Mouse (Mus musculus) ES-Bruce4 (cell line): ENCODE measurements around the gene Phlda2. TPM values are rescaled to one million over a fixed set of nuclear protein-coding genes. Genes with fewer than 3 reads are reported as not detected.
A peak's percentile ranks its signal among the peaks of the same experiment; 100 is the strongest.

Experiments
- H3K27ac ChIP-seq: 2 replicates; pipeline ENCODE4 v1.5.1; 2012; ENCODE audit warnings: low read length, inconsistent platforms; ENCODE audit not compliant: insufficient read depth
- H3K27me3 ChIP-seq: 2 replicates; pipeline ENCODE4 v1.6.1; 2012; ENCODE audit warnings: mild to moderate bottlenecking, low read length, inconsistent platforms; ENCODE audit not compliant: control insufficient read depth, poor library complexity, insufficient read depth, severe bottlenecking
- H3K36me3 ChIP-seq: 2 replicates; pipeline ENCODE4 v1.6.1; 2012; ENCODE audit warnings: inconsistent platforms, mild to moderate bottlenecking, low read length, moderate library complexity; ENCODE audit not compliant: control insufficient read depth, poor library complexity, insufficient read depth, severe bottlenecking
- H3K4me1 ChIP-seq: one replicate; pipeline ENCODE4 v1.8.1; 2011; ENCODE audit warnings: low read length; ENCODE audit not compliant: control insufficient read depth, insufficient read depth
- H3K4me3 ChIP-seq: 2 replicates; pipeline ENCODE4 v1.5.1; 2011; ENCODE audit warnings: low read depth, mild to moderate bottlenecking, low read length
- H3K9ac ChIP-seq: 2 replicates; pipeline ENCODE4 v1.6.1; 2012; ENCODE audit warnings: low read depth, mild to moderate bottlenecking, inconsistent platforms; ENCODE audit not compliant: poor library complexity, severe bottlenecking
- H3K9me3 ChIP-seq: replicated peaks from 2 replicates; pipeline ENCODE4 v1.6.1; 2012; ENCODE audit warnings: mild to moderate bottlenecking, low read length, inconsistent platforms; ENCODE audit not compliant: control insufficient read depth, poor library complexity, insufficient read depth, severe bottlenecking
- CTCF ChIP-seq: IDR thresholded peaks from one replicate; pipeline ENCODE4 v1.8.1; 2011; ENCODE audit warnings: low read depth, low read length
- EP300 ChIP-seq: IDR thresholded peaks from 2 replicates; pipeline ENCODE4 v1.6.1; 2011; ENCODE audit warnings: low read depth, low read length; ENCODE audit not compliant: insufficient read depth
- POLR2A ChIP-seq: IDR thresholded peaks from one replicate; pipeline ENCODE4 v1.8.1; 2011; ENCODE audit warnings: low read length; ENCODE audit not compliant: insufficient read depth
- polyA plus RNA-seq: library from polyadenylated mRNA; stranded (reverse); fragments of >200 nt; gene quantifications from 2 replicates; pipeline ENCODE4 v1.2.4, GENCODE M21; 2011; ENCODE audit warnings: low read depth; ENCODE audit not compliant: missing spikeins, insufficient read depth, insufficient read length

Phlda2 gene
- polyA plus RNA-seq, 1 experiment = 44.9 TPM

- TF ChIP-seq POLR2A (no peak), EP300 (no peak), CTCF (no peak)
- H3K27ac ChIP-seq = no peak overlapping the region
- H3K4me3 ChIP-seq = peak overlapping the region; percentile 24; the same call in 1 of the 2 replicates
- H3K9me3 ChIP-seq = no peaks in the 10 kb centered on the region
- H3K4me1 ChIP-seq = peaks cover 3% of the 10 kb centered on the region
- H3K36me3 ChIP-seq = no peaks in the 10 kb centered on the region
- no peaks in the 10 kb centered on the region for H3K27me3 ChIP-seq
- H3K9ac ChIP-seq = no peak overlapping the region
These were observed 3.7 kb upstream of the Phlda2 start for GRCm38 (mm10) chr7:143506675-143507074.

GRCm38 (mm10) chr7:143506271-143506670 lies 3.3 kb upstream of the Phlda2 start:
- Histone ChIP-seq H3K36me3 (no peaks in the 10 kb centered on the region), H3K9me3 (no peaks in the 10 kb centered on the region), H3K27ac (no peak overlapping the region), H3K4me1 (peaks cover 3% of the 10 kb centered on the region), H3K9ac (no peak overlapping the region), H3K27me3 (no peaks in the 10 kb centered on the region), H3K4me3 (peak overlapping the region; percentile 24; the same call in 1 of the 2 replicates)
- TF ChIP-seq POLR2A (no peak), CTCF (no peak), EP300 (no peak)

GRCm38 (mm10) chr7:143505823-143506222 lies 2.9 kb upstream of the Phlda2 start:
- Histone ChIP-seq H3K9ac (no peak overlapping the region), H3K4me3 (no peak overlapping the region), H3K4me1 (peaks cover 3% of the 10 kb centered on the region), H3K9me3 (no peaks in the 10 kb centered on the region), H3K27me3 (no peaks in the 10 kb centered on the region), H3K27ac (no peak overlapping the region), H3K36me3 (no peaks in the 10 kb centered on the region)
- TF ChIP-seq EP300 (0 out of 2 replicates have a peak, but pooled peaks have one; percentile 28), POLR2A (no peak), CTCF (peak; percentile 75)

GRCm38 (mm10) chr7:143505411-143505810 lies 2.5 kb upstream of the Phlda2 start:
- Histone ChIP-seq H3K4me1 (peaks cover 3% of the 10 kb centered on the region), H3K27ac (no peak overlapping the region), H3K36me3 (no peaks in the 10 kb centered on the region), H3K27me3 (no peaks in the 10 kb centered on the region), H3K9ac (no peak overlapping the region), H3K4me3 (no peak overlapping the region), H3K9me3 (no peaks in the 10 kb centered on the region)
- TF ChIP-seq CTCF = no peak
- no peak for TF ChIP-seq POLR2A
- TF ChIP-seq EP300 = no peak

DNA sequence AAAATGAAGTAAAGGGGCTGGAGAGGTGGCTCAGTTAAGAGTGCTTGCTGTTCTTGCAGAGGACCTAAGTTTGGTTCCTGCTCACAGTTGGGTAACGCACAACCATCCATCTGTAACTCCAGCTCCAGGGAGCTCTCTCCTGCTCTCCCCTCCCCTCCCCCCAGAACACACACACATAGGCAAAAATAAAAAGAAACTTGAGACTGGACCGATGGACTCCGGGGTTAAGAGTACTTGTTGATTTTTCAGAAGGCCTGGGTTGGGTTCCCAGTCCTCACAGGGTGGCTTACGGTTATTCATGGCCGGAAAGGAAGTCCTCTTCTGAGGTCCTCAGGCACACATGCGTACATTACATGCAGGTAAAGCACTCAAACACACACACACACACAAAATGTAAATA lies 976 bp upstream of the Phlda2 start:
- H3K27ac ChIP-seq = peak overlapping the region; percentile 62
- no peak overlapping the region for H3K4me3 ChIP-seq
- H3K9me3 ChIP-seq = no peaks in the 10 kb centered on the region
- no peak for TF ChIP-seq EP300
- TF ChIP-seq POLR2A = no peak
- no peak for TF ChIP-seq CTCF
- no peaks in the 10 kb centered on the region for H3K36me3 ChIP-seq
- peaks cover 3% of the 10 kb centered on the region for H3K4me1 ChIP-seq
- no peaks in the 10 kb centered on the region for H3K27me3 ChIP-seq
- peak overlapping the region; percentile 38 for H3K9ac ChIP-seq

DNA sequence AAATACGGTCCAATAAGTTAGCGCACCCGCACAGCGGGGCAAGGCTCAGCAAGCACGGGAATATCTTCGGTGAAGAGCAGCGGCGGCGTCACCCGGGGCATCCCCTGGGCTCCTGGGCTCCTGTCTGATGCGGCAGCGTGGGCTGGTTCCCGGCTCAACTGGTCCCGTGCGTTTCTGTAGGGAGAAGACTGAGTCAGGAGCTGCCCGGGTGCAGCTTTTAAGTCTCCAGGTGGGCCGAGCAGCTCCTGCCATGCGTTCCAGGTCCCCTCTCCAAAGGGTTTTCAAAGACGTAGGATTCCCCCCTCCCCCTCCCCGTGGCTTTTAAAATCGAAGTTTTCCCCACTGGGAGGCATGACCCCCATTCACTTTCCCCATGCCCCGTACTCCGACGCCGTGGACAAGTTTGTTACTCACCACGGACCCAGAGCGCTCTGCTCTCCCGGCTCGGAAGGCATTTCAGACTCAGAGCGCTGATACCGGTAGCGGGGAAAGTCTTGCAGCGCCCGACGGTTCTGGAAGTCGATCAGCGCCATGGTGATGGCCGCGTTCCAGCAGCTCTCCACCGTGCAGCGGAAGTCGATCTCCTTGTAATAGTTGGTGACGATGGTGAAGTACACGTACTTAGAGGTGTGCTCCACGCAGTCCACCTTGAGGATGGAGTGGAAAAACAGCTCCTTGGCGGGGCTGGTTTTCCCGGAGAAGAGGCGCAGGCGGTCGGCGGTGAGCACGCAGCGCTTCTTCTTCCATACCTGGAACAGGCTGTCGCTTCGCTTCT lies 1.1 kb downstream of the Phlda2 start:
- TF ChIP-seq EP300 = no peak
- no peak for TF ChIP-seq CTCF
- no peak for TF ChIP-seq POLR2A
- Histone ChIP-seq H3K27ac (no peak overlapping the region), H3K27me3 (no peaks in the 10 kb centered on the region), H3K9me3 (no peaks in the 10 kb centered on the region), H3K9ac (peak overlapping the region; percentile 38), H3K4me1 (peaks cover 6% of the 10 kb centered on the region), H3K36me3 (no peaks in the 10 kb centered on the region), H3K4me3 (peak overlapping the region; percentile 74)
